Mouse (Mus musculus): ENCODE measurements around the gene Gtpbp3.

The Gtpbp3 gene

GRCm38 (mm10) chr8:71537028-71537867, 49.3 kb downstream of the Gtpbp3 start, which contains the start of gene Bst2:
Bst2 (minus strand) TSS chr8:71537456.
- DNase-seq, result peak; percentile 92

- DNase-seq, result peak; percentile 95
Measured at GRCm38 (mm10) chr8:71542632-71543343, 54.9 kb downstream of the Gtpbp3 start, which contains the start of gene Mvb12a. Mvb12a (plus strand) TSS chr8:71542922.

DNA sequence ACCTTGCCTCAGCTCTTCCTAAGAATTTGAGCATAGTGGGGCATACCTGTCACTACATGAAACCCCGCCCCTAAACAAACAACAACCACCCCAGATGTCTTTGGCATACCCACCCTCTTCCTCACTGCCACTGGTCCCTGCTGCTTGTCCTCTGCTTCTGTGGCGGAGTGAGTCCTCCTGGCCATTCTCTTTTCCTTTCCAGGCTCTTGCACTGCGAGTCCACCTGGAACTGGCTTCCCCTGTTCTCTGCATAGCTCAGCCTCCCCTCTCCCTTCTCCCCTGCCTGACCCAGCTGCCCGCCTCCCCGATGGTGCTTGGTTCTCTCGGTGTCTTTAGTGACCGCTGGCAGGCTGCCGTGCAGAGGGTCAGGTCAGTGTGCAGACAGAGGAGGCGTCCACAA, 55.9 kb downstream of the Gtpbp3 start:
- DNase-seq, result no peak

DNA sequence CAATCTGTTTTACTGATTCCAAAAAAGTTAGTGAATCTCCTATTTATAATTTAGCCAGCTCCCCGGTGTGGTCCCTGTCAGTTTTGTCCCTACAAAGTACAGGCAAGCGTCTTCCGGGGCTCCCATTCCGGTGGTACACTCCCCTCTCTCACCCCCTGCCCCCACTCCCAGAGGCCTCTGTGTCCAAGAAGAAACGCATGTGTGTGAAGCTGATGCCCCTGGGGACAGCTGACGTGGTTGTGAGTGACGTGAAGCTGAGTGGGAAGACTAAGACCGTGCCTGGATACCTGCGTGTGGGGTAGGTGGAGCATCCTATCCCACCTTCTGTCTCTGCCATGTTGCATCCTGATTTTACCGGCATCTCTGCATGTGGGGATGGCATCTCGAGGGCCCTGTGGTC, 57.1 kb downstream of the Gtpbp3 start:
- no peak for DNase-seq

- no peak for DNase-seq
Measured at GRCm38 (mm10) chr8:71547590-71547989, 59.7 kb downstream of the Gtpbp3 start.

All from kidney, adult 18-20 months (tissue).